Mouse (Mus musculus) testis, adult 2 months (tissue): ENCODE results near the gene Megf6.

Experiments used
- CTCF ChIP-seq: fragments of 200-500 bp; IDR thresholded peaks from 2 replicates; pipeline ENCODE4 v1.5.1; 2012; ENCODE audit warnings: low read depth, mild to moderate bottlenecking, inconsistent platforms, low read length, moderate library complexity; ENCODE audit not compliant: control insufficient read depth, insufficient read depth, insufficient replicate concordance
- POLR2A ChIP-seq: fragments of 200-500 bp; IDR thresholded peaks from 2 replicates; pipeline ENCODE4 v1.6.1; 2012; ENCODE audit warnings: low read depth, mild to moderate bottlenecking, inconsistent platforms, low read length, moderate library complexity; ENCODE audit not compliant: control insufficient read depth

GRCm38 (mm10) chr4:154310576-154311262, 140.2 kb downstream of the Megf6 start:
- TF ChIP-seq CTCF = no peak
- TF ChIP-seq POLR2A = no peak
